Mouse (Mus musculus): Measurements from ENCODE around the gene Gale. TPM values are rescaled to one million over a fixed set of nuclear protein-coding genes. Genes with fewer than 3 reads are reported as not detected.
"Not testable (repeated sequence)": the region's sequence is repeated elsewhere in the genome, so short reads cannot be mapped to it uniquely, and the experiment has no call there.

Gale gene
- polyA plus RNA-seq, 1 experiment from 2014 or later: 3.5 TPM

DNA sequence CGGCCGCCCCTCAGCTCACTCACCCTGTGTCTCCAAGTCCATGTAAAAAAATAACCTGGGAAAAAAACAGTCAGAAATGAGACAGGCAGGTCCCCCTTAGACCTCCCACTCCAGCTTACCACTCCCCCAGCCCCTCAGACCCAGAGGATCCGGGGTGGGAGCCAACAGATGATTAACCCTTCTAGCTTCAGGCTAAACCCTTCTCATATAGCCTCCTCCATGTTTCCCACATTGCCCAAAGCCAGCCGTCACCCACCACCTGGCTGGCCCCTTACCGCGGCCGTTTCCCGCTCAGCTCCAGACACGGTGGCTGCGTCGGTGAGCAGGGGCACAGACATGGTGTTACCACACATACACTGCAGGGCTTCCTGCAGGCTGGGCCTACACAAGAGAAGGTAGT, 7.1 kb downstream of the Gale start:
- 96% methylated on average over 11 of the region's 11 CpGs for WGBS (ENCODE audit: missing documents)
- peaks cover 27% of the 10 kb centered on the region for H3K79me2 ChIP-seq (ENCODE audit: inconsistent target)
- H3K4me3 ChIP-seq (ENCODE audit: inconsistent target): no peak overlapping the region
- no peak overlapping the region for H3K27ac ChIP-seq
- H3K36me3 ChIP-seq (ENCODE audit: inconsistent target): peaks cover 17% of the 10 kb centered on the region

DNA sequence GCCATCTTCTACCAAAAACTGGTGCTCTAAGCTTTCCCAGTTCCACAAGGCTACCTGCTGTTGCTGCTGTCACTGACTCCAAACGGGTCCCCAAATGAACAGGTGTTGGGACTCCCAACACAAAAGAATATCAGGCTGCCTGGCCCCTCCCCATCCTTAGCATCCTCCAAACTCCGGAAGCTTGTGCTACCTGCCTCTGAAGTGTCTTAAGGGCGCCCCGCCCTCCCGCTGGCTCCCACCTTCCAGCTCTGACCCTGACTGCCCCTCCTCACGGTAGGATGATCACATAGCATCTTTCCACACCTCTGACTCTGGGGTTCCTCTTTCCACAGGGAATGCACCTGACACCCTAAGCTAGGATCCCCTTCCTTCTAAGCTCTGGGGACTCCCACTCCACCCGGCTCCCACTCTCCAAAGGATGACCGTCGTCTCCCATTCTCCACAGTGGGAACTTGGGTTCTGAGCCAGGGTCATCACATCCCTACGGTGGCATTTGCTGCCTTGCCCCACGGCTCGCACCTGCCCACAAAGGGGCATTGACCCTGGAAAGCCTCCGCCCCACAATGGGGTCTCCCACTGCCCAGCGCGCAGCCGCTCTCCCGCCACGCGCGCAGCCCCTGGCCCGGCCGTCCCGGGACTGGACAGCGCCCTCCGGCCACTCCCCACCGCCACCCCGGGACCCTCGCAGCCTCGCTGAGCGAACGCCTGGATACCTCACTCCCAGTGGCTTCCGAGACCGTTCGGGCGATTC, 8.5 kb downstream of the Gale start:
- peaks cover 27% of the 10 kb centered on the region for H3K79me2 ChIP-seq (ENCODE audit: inconsistent target)
- under 1% methylated on average over 35 of the region's 35 CpGs for WGBS (ENCODE audit: missing documents)
- peak overlapping the region; percentile 80 for H3K4me3 ChIP-seq (ENCODE audit: inconsistent target)
- peaks cover 17% of the 10 kb centered on the region for H3K36me3 ChIP-seq (ENCODE audit: inconsistent target)
- H3K27ac ChIP-seq: peak overlapping the region; percentile 59

DNA sequence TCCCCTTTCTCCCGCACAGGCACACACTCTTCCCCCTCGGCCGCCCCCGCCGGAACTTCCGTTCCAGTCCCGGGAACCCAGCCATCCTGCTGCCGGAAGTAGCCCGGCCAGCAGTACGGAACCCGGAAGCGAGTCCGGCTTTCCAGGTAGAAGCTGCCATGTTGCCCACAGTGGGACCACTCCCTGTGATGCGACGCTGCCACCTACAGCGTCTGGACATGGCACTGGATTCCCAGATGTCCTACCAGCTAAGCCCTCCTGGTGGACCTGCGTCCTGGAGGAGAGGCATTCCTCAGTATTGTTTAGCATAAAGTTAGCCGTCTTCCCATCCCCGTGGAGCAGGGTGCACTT, 9.0 kb downstream of the Gale start, which contains the start of gene Lypla2:
Gene Lypla2 (minus strand): TSS at position 71 of the 351 bp plus-strand sequence.
- 4% methylated on average over 19 of the region's 19 CpGs for WGBS (ENCODE audit: missing documents)
- Histone ChIP-seq H3K27ac (peak within 1 kb of the TSS; percentile 59), H3K4me3 (ENCODE audit: inconsistent target) (peak within 1 kb of the TSS; percentile 80), H3K36me3 (ENCODE audit: inconsistent target) (peaks cover 17% of the 10 kb centered on the region), H3K79me2 (ENCODE audit: inconsistent target) (peaks cover 27% of the 10 kb centered on the region)

- H3K36me3 ChIP-seq (ENCODE audit: inconsistent target): peaks cover 17% of the 10 kb centered on the region
- peaks cover 27% of the 10 kb centered on the region for H3K79me2 ChIP-seq (ENCODE audit: inconsistent target)
- WGBS (ENCODE audit: missing documents): 16% methylated on average over 13 of the region's 13 CpGs
- H3K4me3 ChIP-seq (ENCODE audit: inconsistent target): peak overlapping the region; percentile 80
- peak overlapping the region; percentile 59 for H3K27ac ChIP-seq
Measured at GRCm38 (mm10) chr4:135972911-135973811, 9.6 kb downstream of the Gale start.

- Histone ChIP-seq H3K36me3 (ENCODE audit: inconsistent target) (peaks cover 9% of the 10 kb centered on the region; the same call in 1 of the 2 replicates), H3K4me3 (ENCODE audit: inconsistent target) (no peak overlapping the region), H3K79me2 (ENCODE audit: inconsistent target) (peaks cover 17% of the 10 kb centered on the region), H3K27ac (no peak overlapping the region)
- 94% methylated on average over 12 of the region's 12 CpGs for WGBS (ENCODE audit: missing documents)
Measured at GRCm38 (mm10) chr4:135976146-135976545, 12.6 kb downstream of the Gale start.

DNA sequence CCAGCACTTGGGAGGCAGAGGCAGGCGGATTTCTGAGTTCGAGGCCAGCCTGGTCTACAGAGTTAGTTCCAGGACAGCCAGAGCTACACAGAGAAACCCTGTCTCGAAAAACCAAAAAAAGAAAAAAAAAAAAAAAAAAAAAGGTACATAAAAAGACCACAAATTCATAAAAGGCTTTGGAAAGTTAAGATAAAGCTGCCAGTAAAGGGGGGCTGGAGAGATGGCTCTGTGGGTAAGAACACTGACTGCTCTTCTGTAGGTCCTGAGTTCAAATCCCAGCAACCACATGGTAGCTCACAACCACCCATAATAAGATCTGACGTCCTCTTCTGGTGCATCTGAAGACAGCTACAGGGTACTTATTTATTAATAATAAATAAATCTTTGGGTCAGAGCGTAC, 16.7 kb downstream of the Gale start:
- not testable (repeated sequence) for H3K27ac ChIP-seq; H3K4me3 ChIP-seq (ENCODE audit: inconsistent target); H3K36me3 ChIP-seq (ENCODE audit: inconsistent target); H3K79me2 ChIP-seq (ENCODE audit: inconsistent target)
- 96% methylated on average over 2 of the region's 5 CpGs for WGBS (ENCODE audit: missing documents)

DNA sequence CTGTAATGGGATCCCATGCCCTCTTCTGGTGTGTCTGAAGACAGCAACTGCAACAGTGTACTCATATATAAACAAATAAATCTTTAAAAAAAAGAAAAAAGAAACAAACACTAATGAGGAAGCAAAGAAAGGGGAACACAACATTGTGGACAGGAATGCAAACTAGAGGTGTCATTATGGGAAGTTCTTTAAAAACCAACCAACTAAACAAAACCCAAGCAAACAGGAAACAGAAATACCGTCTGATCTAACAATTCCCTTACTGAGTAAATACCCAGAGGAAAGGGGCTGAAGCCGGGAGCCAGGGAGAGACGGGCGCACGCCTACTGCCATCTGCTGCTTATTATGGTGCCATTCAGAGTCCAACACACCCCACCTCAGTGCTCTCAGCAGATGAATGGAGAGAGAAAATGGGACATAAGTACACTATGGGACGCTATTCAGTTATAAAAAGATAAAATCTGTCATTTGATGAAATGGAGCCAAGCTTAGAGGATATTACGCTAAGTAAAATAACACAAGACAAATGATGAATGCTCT, 18.1 kb downstream of the Gale start:
- no peak overlapping the region for H3K4me3 ChIP-seq (ENCODE audit: inconsistent target)
- H3K27ac ChIP-seq: peak overlapping the region; percentile 25
- peaks cover 11% of the 10 kb centered on the region; the same call in 1 of the 2 replicates for H3K79me2 ChIP-seq (ENCODE audit: inconsistent target)
- H3K36me3 ChIP-seq (ENCODE audit: inconsistent target): peaks cover 9% of the 10 kb centered on the region; the same call in 1 of the 2 replicates
- WGBS (ENCODE audit: missing documents): 53% methylated on average over 7 of the region's 7 CpGs

GRCm38 (mm10) chr4:135984556-135984955, 21.0 kb downstream of the Gale start:
- WGBS (ENCODE audit: missing documents): 92% methylated on average over 5 of the region's 5 CpGs
- Histone ChIP-seq H3K36me3 (ENCODE audit: inconsistent target) (no peaks in the 10 kb centered on the region), H3K79me2 (ENCODE audit: inconsistent target) (peaks cover 13% of the 10 kb centered on the region; the same call in 1 of the 2 replicates), H3K4me3 (ENCODE audit: inconsistent target) (no peak overlapping the region), H3K27ac (no peak overlapping the region)

DNA sequence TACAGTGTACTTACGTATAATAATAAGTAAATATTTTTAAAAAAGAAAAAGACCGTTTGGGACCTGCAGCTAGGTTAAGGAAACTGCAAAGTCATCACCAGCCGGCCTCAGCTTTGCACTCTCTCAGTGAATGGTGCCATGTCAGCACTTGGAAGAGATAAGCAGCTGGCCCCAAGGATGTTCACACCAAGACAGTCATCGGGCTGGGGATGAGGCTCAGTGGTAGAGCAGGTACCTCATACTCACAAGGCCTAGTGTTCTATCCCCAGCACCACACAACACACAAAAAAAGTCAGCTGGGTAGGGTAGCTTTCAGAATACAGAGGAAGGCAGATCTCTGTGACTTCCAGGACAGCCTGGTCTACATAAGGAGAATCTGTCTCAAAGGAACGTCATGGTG, 21.7 kb downstream of the Gale start:
- no peak overlapping the region for H3K4me3 ChIP-seq (ENCODE audit: inconsistent target)

DNA sequence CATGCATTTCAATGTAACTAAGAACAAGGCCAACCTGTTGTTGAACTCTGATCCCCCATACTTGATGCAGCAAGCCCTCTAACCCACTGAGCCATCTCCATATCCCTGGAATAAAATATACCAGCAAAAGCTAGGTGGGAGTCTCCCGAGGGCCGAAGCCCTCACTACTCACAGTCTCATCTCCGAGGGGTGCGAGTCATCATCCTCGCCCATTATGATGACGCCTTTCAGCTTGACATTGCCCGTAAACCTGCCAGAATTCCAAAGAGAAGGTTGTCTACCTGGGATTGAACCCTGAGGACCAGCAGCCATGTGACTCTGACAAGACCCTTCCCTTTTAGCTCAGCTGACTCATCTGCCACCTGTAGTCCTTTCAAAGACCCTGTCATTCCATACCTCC, 22.2 kb downstream of the Gale start:
- H3K79me2 ChIP-seq (ENCODE audit: inconsistent target): peaks cover 13% of the 10 kb centered on the region; the same call in 1 of the 2 replicates
- no peak overlapping the region for H3K27ac ChIP-seq
- no peaks in the 10 kb centered on the region for H3K36me3 ChIP-seq (ENCODE audit: inconsistent target)
- peak overlapping the region; percentile 67; the same call in 1 of the 2 replicates for H3K4me3 ChIP-seq (ENCODE audit: inconsistent target)
- WGBS (ENCODE audit: missing documents): 97% methylated on average over 7 of the region's 7 CpGs

More for the DNA sequence above, 21.7 kb downstream of the Gale start:
- H3K79me2 ChIP-seq (ENCODE audit: inconsistent target): peaks cover 13% of the 10 kb centered on the region; the same call in 1 of the 2 replicates
- H3K27ac ChIP-seq: no peak overlapping the region
- WGBS (ENCODE audit: missing documents): 75% methylated on average over 5 of the region's 5 CpGs
- H3K36me3 ChIP-seq (ENCODE audit: inconsistent target): no peaks in the 10 kb centered on the region

DNA sequence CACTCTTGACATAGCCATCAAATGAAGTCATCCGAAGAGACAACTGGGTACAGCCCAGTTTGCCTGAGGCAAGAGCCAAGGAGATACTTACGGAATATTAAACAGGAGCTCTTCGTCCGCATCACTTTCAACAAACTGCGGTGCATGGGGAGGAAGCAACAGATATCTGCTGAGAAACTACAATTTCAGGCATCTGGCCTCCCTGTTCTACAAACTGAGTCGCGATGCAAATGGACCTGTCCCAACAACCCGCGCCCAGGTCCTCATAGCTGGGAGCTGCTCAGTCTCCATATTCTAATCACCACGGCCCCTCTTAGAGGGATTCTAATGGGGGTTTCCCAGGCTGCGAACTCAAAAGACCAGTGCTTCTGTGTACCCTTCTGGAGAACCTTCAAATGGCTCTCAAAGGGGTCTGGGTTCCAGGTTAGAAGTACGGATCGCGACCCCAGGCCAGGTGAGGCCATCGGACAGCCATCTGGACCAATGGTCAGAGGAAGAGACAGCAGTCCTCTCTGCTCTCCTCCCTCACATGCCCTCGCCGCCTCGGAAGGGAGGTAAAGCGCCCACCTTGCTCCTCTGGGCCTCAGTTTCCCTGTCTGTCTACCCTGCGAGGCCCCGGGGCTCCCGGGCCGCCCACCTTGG, 22.9 kb downstream of the Gale start:
- 9% methylated on average over 23 of the region's 23 CpGs for WGBS (ENCODE audit: missing documents)
- peak overlapping the region; percentile 8; the same call in 1 of the 2 replicates for H3K27ac ChIP-seq

GRCm38 (mm10) chr4:135986943-135987710, 23.6 kb downstream of the Gale start, which contains the start of gene Pithd1:
TSS of gene Pithd1 (minus strand) at chr4:135987264.
- WGBS (ENCODE audit: missing documents): under 1% methylated on average over 74 of the region's 81 CpGs
- Histone ChIP-seq H3K27ac (peak within 1 kb of the TSS; percentile 60), H3K79me2 (ENCODE audit: inconsistent target) (peaks cover 13% of the 10 kb centered on the region; the same call in 1 of the 2 replicates), H3K4me3 (ENCODE audit: inconsistent target) (peak within 1 kb of the TSS; percentile 67), H3K36me3 (ENCODE audit: inconsistent target) (no peaks in the 10 kb centered on the region)

More for the DNA sequence above, 22.9 kb downstream of the Gale start:
- H3K4me3 ChIP-seq (ENCODE audit: inconsistent target): peak overlapping the region; percentile 67
- H3K36me3 ChIP-seq (ENCODE audit: inconsistent target): no peaks in the 10 kb centered on the region
- peaks cover 13% of the 10 kb centered on the region; the same call in 1 of the 2 replicates for H3K79me2 ChIP-seq (ENCODE audit: inconsistent target)

DNA sequence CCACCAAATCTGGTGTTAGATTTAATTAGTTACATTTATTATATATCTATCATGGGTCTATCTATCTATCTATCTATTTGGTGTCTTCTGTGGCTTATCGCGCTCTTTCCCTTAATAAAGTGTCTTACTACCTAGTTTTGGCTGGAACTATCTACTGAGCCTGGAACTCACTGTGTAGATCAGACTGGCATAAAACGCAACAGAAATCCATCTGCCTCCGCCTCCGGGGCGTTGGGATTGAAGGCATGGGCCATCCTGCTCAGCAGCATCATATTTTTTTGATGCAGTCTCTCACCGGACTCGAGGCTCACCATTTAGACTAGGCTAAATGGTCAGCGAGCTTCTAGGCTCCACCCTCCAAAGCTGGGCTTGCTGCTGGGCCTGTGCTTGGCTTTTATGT, 24.2 kb downstream of the Gale start:
- Histone ChIP-seq H3K27ac (peak overlapping the region; percentile 60; the same call in 1 of the 2 replicates), H3K79me2 (ENCODE audit: inconsistent target) (peaks cover 13% of the 10 kb centered on the region; the same call in 1 of the 2 replicates), H3K4me3 (ENCODE audit: inconsistent target) (peak overlapping the region; percentile 45; the same call in 1 of the 2 replicates), H3K36me3 (ENCODE audit: inconsistent target) (no peaks in the 10 kb centered on the region)
- 88% methylated on average over 9 of the region's 9 CpGs for WGBS (ENCODE audit: missing documents)

All from macrophage (primary cell).